Mouse (Mus musculus): Measurements from ENCODE around the gene Tigd4. TPM values are rescaled to one million over a fixed set of nuclear protein-coding genes. Genes with fewer than 3 reads are reported as not detected.

The Tigd4 gene
- polyA plus RNA-seq, 1 experiment = 0.01 TPM

DNA sequence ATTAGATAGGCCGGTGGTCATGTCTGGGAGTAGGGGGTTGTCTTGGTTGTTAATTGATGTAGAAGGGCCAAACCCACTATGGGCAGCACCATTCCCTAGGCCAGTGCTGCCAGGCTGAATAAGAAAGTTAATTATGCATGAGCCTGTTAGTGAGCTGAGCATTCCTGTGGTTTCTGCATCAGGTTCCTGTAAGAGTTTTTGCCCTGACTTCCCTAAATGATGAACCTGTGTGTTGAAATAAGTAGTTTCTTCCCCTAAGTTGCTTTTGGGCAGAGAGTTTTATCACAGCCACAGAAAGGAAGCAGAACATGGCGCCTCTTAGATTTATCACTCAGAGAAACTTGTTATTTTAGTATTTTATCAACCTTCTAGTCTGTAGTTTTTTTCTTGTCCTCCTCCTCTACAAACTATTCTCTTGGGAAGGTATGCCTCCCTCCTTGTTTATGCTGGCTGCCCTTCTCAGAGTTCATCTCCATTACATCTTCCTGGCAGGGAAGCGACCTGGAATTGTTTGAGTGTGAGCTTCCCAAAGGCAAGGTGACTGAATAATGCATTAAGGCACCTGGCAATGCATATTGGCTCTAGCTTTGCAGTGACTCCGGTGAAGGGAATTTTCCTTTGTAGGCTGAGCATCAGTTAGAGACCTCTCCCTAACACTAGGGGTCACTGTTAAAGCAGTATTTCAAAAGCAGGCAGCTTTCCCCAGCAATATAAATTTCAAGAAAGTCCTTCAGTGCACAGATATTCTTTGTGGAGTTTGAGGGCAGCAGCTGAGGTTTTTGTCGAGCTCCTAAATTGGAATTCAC is 21.9 kb downstream of the Tigd4 start:
- peak; percentile 83 for DNase-seq (ENCODE audit: low read depth)
- TF ChIP-seq CTCF (IDR thresholded peaks at IDR 0.05; ENCODE audit: borderline replicate concordance, extremely low read depth, insufficient read depth, insufficient read length) = peak; percentile 66; the same call in 1 of the 2 replicates
- no peak for TF ChIP-seq POLR2A (IDR thresholded peaks at IDR 0.05; ENCODE audit: borderline replicate concordance, extremely low read depth, insufficient read depth, insufficient read length, poor library complexity, severe bottlenecking)

GRCm38 (mm10) chr3:84615856-84616225 is 22.5 kb downstream of the Tigd4 start:
- no peak for DNase-seq (ENCODE audit: low read depth)
- TF ChIP-seq CTCF (IDR thresholded peaks at IDR 0.05; ENCODE audit: borderline replicate concordance, extremely low read depth, insufficient read depth, insufficient read length) (no peak), POLR2A (IDR thresholded peaks at IDR 0.05; ENCODE audit: borderline replicate concordance, extremely low read depth, insufficient read depth, insufficient read length, poor library complexity, severe bottlenecking) (no peak)

DNA sequence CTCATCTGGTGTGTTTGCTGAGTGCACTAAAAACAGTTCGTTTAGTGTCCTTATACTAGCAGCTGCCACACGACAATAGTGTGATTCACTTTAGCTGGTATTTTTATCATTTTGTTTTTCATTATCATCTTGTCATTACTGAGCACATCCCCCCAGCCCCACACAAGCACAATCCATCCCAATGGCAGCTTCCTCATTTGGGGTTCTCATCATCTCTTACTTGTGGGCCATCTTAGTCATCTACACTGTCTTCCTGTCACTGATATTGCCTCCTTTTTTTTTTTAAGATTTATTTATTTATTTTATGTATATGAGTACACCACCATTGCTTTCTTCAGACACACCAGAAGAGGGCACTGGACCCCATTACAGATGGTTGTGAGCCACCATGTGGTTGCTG is 25.3 kb downstream of the Tigd4 start:
- TF ChIP-seq CTCF (IDR thresholded peaks at IDR 0.05; ENCODE audit: borderline replicate concordance, extremely low read depth, insufficient read depth, insufficient read length) (no peak), POLR2A (IDR thresholded peaks at IDR 0.05; ENCODE audit: borderline replicate concordance, extremely low read depth, insufficient read depth, insufficient read length, poor library complexity, severe bottlenecking) (no peak)
- DNase-seq (ENCODE audit: low read depth) = no peak

GRCm38 (mm10) chr3:84619056-84619455 is 25.7 kb downstream of the Tigd4 start:
- DNase-seq (ENCODE audit: low read depth) = no peak
- TF ChIP-seq POLR2A (IDR thresholded peaks at IDR 0.05; ENCODE audit: borderline replicate concordance, extremely low read depth, insufficient read depth, insufficient read length, poor library complexity, severe bottlenecking) = no peak
- no peak for TF ChIP-seq CTCF (IDR thresholded peaks at IDR 0.05; ENCODE audit: borderline replicate concordance, extremely low read depth, insufficient read depth, insufficient read length)

- no peak for DNase-seq (ENCODE audit: low read depth)
- TF ChIP-seq CTCF (IDR thresholded peaks at IDR 0.05; ENCODE audit: borderline replicate concordance, extremely low read depth, insufficient read depth, insufficient read length) (no peak), POLR2A (IDR thresholded peaks at IDR 0.05; ENCODE audit: borderline replicate concordance, extremely low read depth, insufficient read depth, insufficient read length, poor library complexity, severe bottlenecking) (no peak)
Observed at GRCm38 (mm10) chr3:84619725-84620124, 26.4 kb downstream of the Tigd4 start.

GRCm38 (mm10) chr3:84622026-84622425 is 28.7 kb downstream of the Tigd4 start:
- no peak for DNase-seq (ENCODE audit: low read depth)
- TF ChIP-seq CTCF (IDR thresholded peaks at IDR 0.05; ENCODE audit: borderline replicate concordance, extremely low read depth, insufficient read depth, insufficient read length) = no peak
- no peak for TF ChIP-seq POLR2A (IDR thresholded peaks at IDR 0.05; ENCODE audit: borderline replicate concordance, extremely low read depth, insufficient read depth, insufficient read length, poor library complexity, severe bottlenecking)

GRCm38 (mm10) chr3:84631586-84631985 is 38.2 kb downstream of the Tigd4 start:
- no peak for TF ChIP-seq CTCF (IDR thresholded peaks at IDR 0.05; ENCODE audit: borderline replicate concordance, extremely low read depth, insufficient read depth, insufficient read length)
- TF ChIP-seq POLR2A (IDR thresholded peaks at IDR 0.05; ENCODE audit: borderline replicate concordance, extremely low read depth, insufficient read depth, insufficient read length, poor library complexity, severe bottlenecking) = no peak
- no peak for DNase-seq (ENCODE audit: low read depth)

- TF ChIP-seq POLR2A (IDR thresholded peaks at IDR 0.05; ENCODE audit: borderline replicate concordance, extremely low read depth, insufficient read depth, insufficient read length, poor library complexity, severe bottlenecking) = no peak
Observed at GRCm38 (mm10) chr3:84637095-84637494, 43.7 kb downstream of the Tigd4 start.

GRCm38 (mm10) chr3:84637890-84638578 is 44.7 kb downstream of the Tigd4 start:
- no peak for DNase-seq (ENCODE audit: low read depth)
- TF ChIP-seq CTCF (IDR thresholded peaks at IDR 0.05; ENCODE audit: borderline replicate concordance, extremely low read depth, insufficient read depth, insufficient read length) (no peak), POLR2A (IDR thresholded peaks at IDR 0.05; ENCODE audit: borderline replicate concordance, extremely low read depth, insufficient read depth, insufficient read length, poor library complexity, severe bottlenecking) (no peak)

More at GRCm38 (mm10) chr3:84637095-84637494, 43.7 kb downstream of the Tigd4 start:
- DNase-seq (ENCODE audit: low read depth) = no peak

- TF ChIP-seq CTCF (IDR thresholded peaks at IDR 0.05; ENCODE audit: borderline replicate concordance, extremely low read depth, insufficient read depth, insufficient read length) = no peak
- no peak for TF ChIP-seq POLR2A (IDR thresholded peaks at IDR 0.05; ENCODE audit: borderline replicate concordance, extremely low read depth, insufficient read depth, insufficient read length, poor library complexity, severe bottlenecking)
- DNase-seq (ENCODE audit: low read depth) = no peak
Observed at GRCm38 (mm10) chr3:84638858-84639257, 45.5 kb downstream of the Tigd4 start.

GRCm38 (mm10) chr3:84639767-84640500 is 46.6 kb downstream of the Tigd4 start:
- no peak for DNase-seq (ENCODE audit: low read depth)
- TF ChIP-seq CTCF (IDR thresholded peaks at IDR 0.05; ENCODE audit: borderline replicate concordance, extremely low read depth, insufficient read depth, insufficient read length) = no peak
- no peak for TF ChIP-seq POLR2A (IDR thresholded peaks at IDR 0.05; ENCODE audit: borderline replicate concordance, extremely low read depth, insufficient read depth, insufficient read length, poor library complexity, severe bottlenecking)
